Mouse (Mus musculus) liver, embryonic 11.5 days (tissue): ENCODE data around the gene Kctd5. TPM values are rescaled to one million over a fixed set of nuclear protein-coding genes. Genes with fewer than 3 reads are reported as not detected.

Experiments used
- ATAC-seq: fragments of 200-750 bp; cut with Nextera tagmentation; replicated peaks from 2 replicates; pipeline ENCODE4 v1.8.0; 2017; ENCODE audit warnings: moderate number of reproducible peaks, mild to moderate bottlenecking, moderate TSS enrichment, moderate library complexity; ENCODE audit not compliant: low FRiP score
- DNase-seq: peaks from one replicate; pipeline ENCODE4 v3.0.0-alpha.2; 2017; ENCODE audit warnings: low spot score
- H3K27ac ChIP-seq: fragments of 300-500 bp; sonication (generic); 2 replicates; pipeline ENCODE4 v1.5.1; 2014; ENCODE audit warnings: mild to moderate bottlenecking, low read depth, low read length, control low read depth
- H3K27me3 ChIP-seq: fragments of 300-500 bp; sonication (generic); replicated peaks from 2 replicates; pipeline ENCODE4 v1.6.1; 2014; ENCODE audit warnings: low read length, mixed read lengths; ENCODE audit not compliant: control insufficient read depth, insufficient read depth
- H3K36me3 ChIP-seq: fragments of 300-500 bp; sonication (generic); 2 replicates; pipeline ENCODE4 v1.6.1; 2014; ENCODE audit warnings: mild to moderate bottlenecking, low read length, moderate library complexity, mixed read lengths; ENCODE audit not compliant: control insufficient read depth, insufficient read depth
- H3K4me1 ChIP-seq: fragments of 300-500 bp; sonication (generic); replicated peaks from 2 replicates; pipeline ENCODE4 v1.6.1; 2014; ENCODE audit warnings: low read length, mixed read lengths; ENCODE audit not compliant: control insufficient read depth, insufficient read depth
- H3K4me2 ChIP-seq: fragments of 300-500 bp; sonication (generic); 2 replicates; pipeline ENCODE4 v1.6.1; 2014; ENCODE audit warnings: mild to moderate bottlenecking, control low read depth, moderate library complexity
- H3K4me3 ChIP-seq: fragments of 300-500 bp; sonication (generic); 2 replicates; pipeline ENCODE4 v1.5.1; 2014; ENCODE audit warnings: low read depth, low read length, control low read depth
- H3K9ac ChIP-seq: fragments of 300-500 bp; sonication (generic); 2 replicates; pipeline ENCODE4 v1.6.1; 2014; ENCODE audit warnings: low read depth, low read length, control low read depth
- H3K9me3 ChIP-seq: fragments of 300-500 bp; sonication (generic); 2 replicates; pipeline ENCODE4 v1.6.1; 2016; ENCODE audit warnings: low read length, inconsistent platforms, mixed read lengths; ENCODE audit not compliant: control insufficient read depth
- WGBS: fragments of 180-500 bp; shearing (Covaris S2); extraction: QIAGEN DNeasy Blood & Tissue Kit; methylation state at CpG from one replicate; pipeline ENCODE4 v1.1.7; 2014; 5-methylcytosine and 5-hydroxymethylcytosine counted together
- polyA plus RNA-seq: library from polyadenylated mRNA; unstranded; fragments of >200 nt; fragmentation: Nextera tagmentation; extraction: Ambion mirVana; gene quantifications from 2 replicates; pipeline ENCODE4 v1.2.1, GENCODE M21; 2014

The Kctd5 gene
- polyA plus RNA-seq, 1 experiment from 2014 or later: 43.0 TPM

DNA sequence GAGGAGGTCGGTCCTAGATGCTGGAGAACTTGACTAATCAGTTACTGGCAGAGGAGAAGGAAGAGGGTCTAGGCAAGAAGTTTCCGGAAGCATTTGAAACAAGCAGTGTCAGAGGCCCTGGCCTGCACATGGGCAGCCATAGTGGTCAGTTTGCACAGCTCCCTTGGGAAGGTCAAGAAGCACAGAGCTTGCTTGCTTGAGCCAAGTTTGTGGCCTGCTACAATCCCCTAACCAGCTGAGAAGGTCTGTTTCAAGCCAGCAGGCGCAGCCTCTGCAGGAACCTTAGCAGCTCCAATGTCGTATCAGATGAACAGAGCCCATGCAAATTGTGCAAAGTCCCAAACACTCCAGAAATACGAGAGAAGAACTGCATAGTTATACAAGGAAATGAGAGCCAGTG is 25.2 kb downstream of the Kctd5 start:
- H3K4me1 ChIP-seq: no peaks in the 10 kb centered on the region; the same call in 1 of the 2 replicates
- no peak overlapping the region for H3K27ac ChIP-seq
- ATAC-seq: no peak
- no peak overlapping the region for H3K9ac ChIP-seq
- H3K4me2 ChIP-seq: no peak overlapping the region
- H3K27me3 ChIP-seq: no peaks in the 10 kb centered on the region
- no peak for DNase-seq
- WGBS: 82% methylated on average over 5 of the region's 5 CpGs
- no peaks in the 10 kb centered on the region for H3K9me3 ChIP-seq
- H3K4me3 ChIP-seq: no peak overlapping the region
- peaks cover 11% of the 10 kb centered on the region; the same call in 1 of the 2 replicates for H3K36me3 ChIP-seq

DNA sequence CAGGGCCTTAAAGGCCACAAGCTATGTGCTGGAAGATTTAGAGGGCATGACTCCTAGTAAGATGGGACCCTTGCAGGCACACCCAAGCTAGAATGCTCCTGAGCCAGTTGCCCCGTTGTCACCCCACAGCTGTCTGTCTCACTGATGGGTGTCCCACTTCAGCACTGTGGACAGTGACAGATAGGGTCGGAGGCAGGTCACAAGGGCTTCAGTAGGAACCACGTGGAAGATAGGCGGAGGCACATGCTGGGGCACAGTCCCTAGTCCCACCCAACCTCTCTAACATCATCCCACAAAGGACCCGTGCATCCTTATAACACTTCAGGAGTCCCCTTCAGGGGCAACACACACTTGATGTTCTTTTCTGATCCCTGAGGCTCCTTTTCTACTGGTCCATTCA is 27.3 kb downstream of the Kctd5 start:
- Histone ChIP-seq H3K4me2 (no peak overlapping the region), H3K27ac (no peak overlapping the region)
- 34% methylated on average over 5 of the region's 5 CpGs for WGBS

DNA sequence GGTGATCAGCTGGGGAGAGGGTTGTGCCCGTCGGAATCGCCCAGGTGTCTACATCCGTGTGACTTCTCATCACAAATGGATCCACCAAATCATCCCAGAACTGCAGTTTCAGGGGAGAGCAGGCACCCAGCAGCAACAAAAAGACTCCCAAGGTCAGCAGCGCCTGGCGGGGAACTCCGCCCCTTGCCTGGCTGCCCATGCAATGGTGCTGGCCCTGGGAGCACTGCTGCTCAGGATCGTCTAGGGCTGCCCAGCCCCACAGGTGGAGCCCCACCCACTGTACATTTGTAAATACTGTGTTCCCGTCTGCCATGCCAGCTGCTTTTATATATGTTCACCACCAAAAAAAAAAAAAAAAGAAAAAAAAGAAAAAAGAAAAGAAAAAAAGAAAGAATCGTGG is 27.7 kb downstream of the Kctd5 start:
- H3K27ac ChIP-seq: no peak overlapping the region
- H3K4me3 ChIP-seq: no peak overlapping the region
- no peak overlapping the region for H3K4me2 ChIP-seq
- DNase-seq (no peak), ATAC-seq (no peak)
- no peak overlapping the region for H3K9ac ChIP-seq
- 72% methylated on average over 10 of the region's 10 CpGs for WGBS
- no peaks in the 10 kb centered on the region for H3K27me3 ChIP-seq
- H3K9me3 ChIP-seq: no peaks in the 10 kb centered on the region
- H3K36me3 ChIP-seq: peaks cover 7% of the 10 kb centered on the region; the same call in 1 of the 2 replicates
- no peaks in the 10 kb centered on the region; the same call in 1 of the 2 replicates for H3K4me1 ChIP-seq

More for the DNA sequence above, 27.3 kb downstream of the Kctd5 start:
- DNase-seq (no peak), ATAC-seq (0 out of 2 replicates have a peak, but pooled peaks have one; percentile 49)
- H3K27me3 ChIP-seq: no peaks in the 10 kb centered on the region
- H3K36me3 ChIP-seq: peaks cover 7% of the 10 kb centered on the region; the same call in 1 of the 2 replicates
- H3K4me3 ChIP-seq: no peak overlapping the region
- no peak overlapping the region for H3K9ac ChIP-seq
- H3K9me3 ChIP-seq: no peaks in the 10 kb centered on the region
- H3K4me1 ChIP-seq: no peaks in the 10 kb centered on the region; the same call in 1 of the 2 replicates

DNA sequence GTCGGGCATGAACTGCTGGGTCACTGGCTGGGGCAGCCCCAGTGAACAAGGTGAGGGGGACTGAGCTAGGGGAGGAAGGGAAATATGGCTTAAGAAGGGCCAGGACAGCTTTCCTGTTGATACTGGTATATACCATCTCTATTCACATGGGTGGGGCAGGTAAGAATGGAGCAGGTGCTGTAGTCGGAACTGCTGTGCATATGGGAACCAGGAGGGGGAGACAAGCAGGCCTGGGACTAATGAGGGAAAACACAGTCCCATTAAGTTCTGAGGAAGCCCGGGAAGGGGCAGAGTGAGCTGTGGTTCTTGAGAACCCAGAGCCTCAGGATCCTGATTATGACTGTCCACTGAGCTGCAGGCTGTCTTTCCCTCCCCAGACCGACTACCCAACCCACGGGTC is 28.8 kb downstream of the Kctd5 start:
- Histone ChIP-seq H3K27ac (no peak overlapping the region), H3K36me3 (peaks cover 5% of the 10 kb centered on the region; the same call in 1 of the 2 replicates), H3K4me3 (no peak overlapping the region), H3K9me3 (peaks cover 2% of the 10 kb centered on the region; the same call in 1 of the 2 replicates), H3K9ac (no peak overlapping the region), H3K4me2 (no peak overlapping the region), H3K4me1 (no peaks in the 10 kb centered on the region; the same call in 1 of the 2 replicates), H3K27me3 (no peaks in the 10 kb centered on the region)
- WGBS: 62% methylated on average over 5 of the region's 5 CpGs
- DNase-seq (no peak), ATAC-seq (no peak)

DNA sequence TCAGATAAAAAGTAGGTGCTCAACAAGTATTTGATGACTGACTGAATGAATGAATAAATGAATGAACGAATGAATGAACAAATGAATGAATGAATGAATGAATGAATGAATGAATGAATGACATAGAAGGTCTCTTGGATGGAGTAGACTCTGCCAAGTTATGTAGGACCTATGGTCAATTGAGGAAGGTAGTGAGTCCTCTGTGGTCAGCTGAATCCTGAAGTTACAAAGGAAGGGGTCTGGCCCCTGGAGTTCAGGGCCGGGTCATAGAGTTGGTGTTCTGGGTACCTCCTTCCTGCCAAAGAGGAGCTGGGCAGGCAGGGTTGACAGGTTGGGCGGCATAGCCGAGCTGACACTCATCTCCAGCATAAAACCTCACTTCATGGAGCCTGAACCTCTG is 35.4 kb downstream of the Kctd5 start, which contains the start of gene Prss27:
TSS of gene Prss27 (plus strand) at position 301 of the 400 bp plus-strand sequence.
- DNase-seq: no peak
- H3K4me3 ChIP-seq: no peak within 1 kb of the TSS
- H3K27ac ChIP-seq: no peak within 1 kb of the TSS
- no peak within 1 kb of the TSS for H3K4me2 ChIP-seq
- WGBS: 58% methylated on average over 4 of the region's 4 CpGs
- H3K36me3 ChIP-seq: no peaks in the 10 kb centered on the region
- no peaks in the 10 kb centered on the region for H3K27me3 ChIP-seq
- no peak for ATAC-seq
- no peaks in the 10 kb centered on the region for H3K4me1 ChIP-seq
- H3K9me3 ChIP-seq: peaks cover 2% of the 10 kb centered on the region; the same call in 1 of the 2 replicates
- no peak within 1 kb of the TSS for H3K9ac ChIP-seq

DNA sequence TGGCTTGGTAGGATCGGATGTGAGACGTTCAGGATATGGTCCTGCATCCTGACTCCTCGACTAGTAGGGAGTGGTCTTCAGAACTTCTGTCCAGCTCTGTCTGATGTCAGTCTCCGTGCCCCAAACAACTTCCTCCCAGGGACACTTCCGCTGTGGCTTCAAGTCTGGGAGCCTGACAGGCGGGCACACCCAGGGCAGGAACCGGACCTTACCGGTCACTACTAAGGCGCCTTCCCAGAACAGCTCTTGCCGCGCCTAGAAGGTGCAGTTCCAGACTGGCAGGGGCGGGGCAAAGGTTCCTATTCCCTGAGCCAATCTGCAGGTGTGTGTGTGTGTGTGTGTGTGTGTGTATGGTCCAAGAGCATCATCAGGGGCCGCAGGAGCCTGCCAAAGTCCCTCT is 35.9 kb downstream of the Kctd5 start:
- 50% methylated on average over 13 of the region's 13 CpGs for WGBS
- Histone ChIP-seq H3K4me1 (no peaks in the 10 kb centered on the region), H3K27me3 (no peaks in the 10 kb centered on the region), H3K27ac (no peak overlapping the region), H3K4me3 (no peak overlapping the region), H3K4me2 (no peak overlapping the region), H3K36me3 (no peaks in the 10 kb centered on the region), H3K9me3 (peaks cover 2% of the 10 kb centered on the region; the same call in 1 of the 2 replicates), H3K9ac (no peak overlapping the region)
- no peak for ATAC-seq
- DNase-seq: no peak

GRCm38 (mm10) chr17:24036954-24037353 is 36.3 kb downstream of the Kctd5 start:
- 56% methylated on average over 6 of the region's 6 CpGs for WGBS
- no peak overlapping the region for H3K4me2 ChIP-seq
- no peak overlapping the region for H3K4me3 ChIP-seq
- no peak overlapping the region for H3K27ac ChIP-seq
- no peaks in the 10 kb centered on the region for H3K36me3 ChIP-seq
- ATAC-seq: no peak
- H3K4me1 ChIP-seq: no peaks in the 10 kb centered on the region
- H3K9me3 ChIP-seq: peaks cover 2% of the 10 kb centered on the region; the same call in 1 of the 2 replicates
- no peaks in the 10 kb centered on the region for H3K27me3 ChIP-seq
- DNase-seq: no peak
- no peak overlapping the region for H3K9ac ChIP-seq

DNA sequence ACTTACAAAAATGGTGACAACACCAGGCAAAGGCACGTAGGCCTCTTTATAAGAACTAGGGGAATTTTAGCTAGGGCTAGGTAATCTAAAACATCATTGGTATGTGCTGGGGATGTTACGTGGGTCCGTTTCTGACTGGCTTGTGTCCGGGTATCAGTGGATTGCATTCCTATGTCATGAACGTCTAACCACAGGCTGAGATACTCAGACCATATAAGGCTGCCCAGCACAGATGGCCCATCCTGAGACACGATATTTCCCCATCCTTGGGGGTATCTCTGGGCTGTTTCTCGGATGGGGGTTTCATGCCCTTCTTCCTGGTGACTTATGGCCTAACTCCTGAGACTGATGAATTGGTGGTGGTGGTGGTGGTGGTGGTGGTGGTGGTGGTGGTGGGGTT is 38.2 kb downstream of the Kctd5 start:
- ATAC-seq: no peak
- WGBS: 66% methylated on average over 7 of the region's 7 CpGs

DNA sequence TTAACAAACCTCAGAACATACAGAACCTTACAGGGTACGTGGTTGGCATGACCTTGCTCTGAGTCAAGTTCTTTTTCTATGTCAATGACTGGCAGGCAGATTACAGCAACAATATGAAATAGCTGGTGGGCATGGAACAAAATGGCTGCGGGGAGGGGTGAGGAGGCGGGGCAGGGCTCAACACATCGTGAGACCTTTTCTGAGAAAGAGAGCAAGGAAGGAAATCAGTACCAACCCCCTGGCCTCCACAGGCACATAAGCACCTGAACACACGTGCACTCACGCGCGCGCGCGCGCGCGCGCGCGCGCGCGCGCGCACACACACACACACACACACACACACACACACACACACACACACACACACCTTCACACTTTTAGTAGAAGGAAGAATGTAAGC is 42.7 kb downstream of the Kctd5 start:
- no peaks in the 10 kb centered on the region for H3K27me3 ChIP-seq
- no peaks in the 10 kb centered on the region for H3K4me1 ChIP-seq
- 63% methylated on average over 20 of the region's 22 CpGs for WGBS
- H3K4me2 ChIP-seq: no peak overlapping the region
- H3K9ac ChIP-seq: no peak overlapping the region
- no peaks in the 10 kb centered on the region for H3K9me3 ChIP-seq
- no peak overlapping the region for H3K27ac ChIP-seq
- no peak for ATAC-seq
- H3K36me3 ChIP-seq: no peaks in the 10 kb centered on the region
- DNase-seq: no peak
- H3K4me3 ChIP-seq: no peak overlapping the region

More for the DNA sequence above, 38.2 kb downstream of the Kctd5 start:
- no peaks in the 10 kb centered on the region for H3K36me3 ChIP-seq
- H3K27me3 ChIP-seq: no peaks in the 10 kb centered on the region
- H3K4me1 ChIP-seq: no peaks in the 10 kb centered on the region
- no peak overlapping the region for H3K4me3 ChIP-seq
- H3K9ac ChIP-seq: no peak overlapping the region
- no peak overlapping the region for H3K27ac ChIP-seq
- DNase-seq: no peak
- no peak overlapping the region for H3K4me2 ChIP-seq
- H3K9me3 ChIP-seq: peaks cover 1% of the 10 kb centered on the region; the same call in 1 of the 2 replicates
